Mouse (Mus musculus) neural tube, embryonic 11.5 days (tissue): ENCODE data around the gene Adck1. TPM values are rescaled to one million over a fixed set of nuclear protein-coding genes. Genes with fewer than 3 reads are reported as not detected.
"Not testable (repeated sequence)": the region's sequence is repeated elsewhere in the genome, so short reads cannot be mapped to it uniquely, and the experiment has no call there.

Experiments
- ATAC-seq: fragments of 200-750 bp; cut with Nextera tagmentation; 2 replicates; pipeline ENCODE4 v1.8.0; 2017; ENCODE audit warnings: moderate number of reproducible peaks, mild to moderate bottlenecking, moderate TSS enrichment, moderate library complexity; ENCODE audit not compliant: insufficient read depth, low FRiP score, low TSS enrichment
- DNase-seq: peaks from one replicate; pipeline ENCODE4 v3.0.0-alpha.2; 2015; ENCODE audit warnings: low spot score
- H3K27ac ChIP-seq: fragments of 300-500 bp; sonication (generic); 2 replicates; pipeline ENCODE4 v1.5.1; 2014; ENCODE audit warnings: low read depth, mild to moderate bottlenecking, low read length
- H3K27me3 ChIP-seq: fragments of 300-500 bp; sonication (generic); 2 replicates; pipeline ENCODE4 v1.6.1; 2014; ENCODE audit warnings: mild to moderate bottlenecking, low read length, mixed read lengths; ENCODE audit not compliant: control insufficient read depth, insufficient read depth
- H3K36me3 ChIP-seq: fragments of 300-500 bp; sonication (generic); 2 replicates; pipeline ENCODE4 v1.6.1; 2014; ENCODE audit warnings: mild to moderate bottlenecking, low read length, moderate library complexity, mixed read lengths; ENCODE audit not compliant: control insufficient read depth, insufficient read depth
- H3K4me1 ChIP-seq: fragments of 300-500 bp; sonication (generic); 2 replicates; pipeline ENCODE4 v1.6.1; 2014; ENCODE audit warnings: low read length, mixed read lengths; ENCODE audit not compliant: control insufficient read depth, insufficient read depth
- H3K4me2 ChIP-seq: fragments of 300-500 bp; sonication (generic); 2 replicates; pipeline ENCODE4 v1.6.1; 2014; ENCODE audit warnings: low read depth, mild to moderate bottlenecking, moderate library complexity
- H3K4me3 ChIP-seq: fragments of 300-500 bp; sonication (generic); 2 replicates; pipeline ENCODE4 v1.5.1; 2014; ENCODE audit warnings: low read depth, low read length
- H3K9ac ChIP-seq: fragments of 300-500 bp; sonication (generic); 2 replicates; pipeline ENCODE4 v1.6.1; 2014; ENCODE audit warnings: mild to moderate bottlenecking, low read length
- H3K9me3 ChIP-seq: fragments of 300-500 bp; sonication (generic); 2 replicates; pipeline ENCODE4 v1.6.1; 2016; ENCODE audit warnings: low read length; ENCODE audit not compliant: control insufficient read depth
- WGBS: fragments of 180-500 bp; shearing (Covaris S2); extraction: QIAGEN DNeasy Blood & Tissue Kit; methylation state at CpG from one replicate; pipeline ENCODE4 v1.1.7; 2014; 5-methylcytosine and 5-hydroxymethylcytosine counted together
- polyA plus RNA-seq: library from polyadenylated mRNA; unstranded; fragments of >200 nt; fragmentation: Nextera tagmentation; extraction: Ambion mirVana; gene quantifications from 2 replicates; pipeline ENCODE4 v1.2.1, GENCODE M21; 2014

Gene Adck1
- polyA plus RNA-seq: 14.3 and 17.1 TPM in 2 replicates

GRCm38 (mm10) chr12:88360441-88361119 lies at the start of gene Adck1:
Adck1 (plus strand) TSS chr12:88360554.
- Histone ChIP-seq H3K4me2 (peak within 1 kb of the TSS; percentile 83), H3K4me3 (peak within 1 kb of the TSS; percentile 72), H3K27me3 (no peaks in the 10 kb centered on the region), H3K9ac (peak within 1 kb of the TSS; percentile 72), H3K27ac (peak within 1 kb of the TSS; percentile 34; the same call in 1 of the 2 replicates), H3K36me3 (no peaks in the 10 kb centered on the region), H3K4me1 (no peaks in the 10 kb centered on the region), H3K9me3 (no peaks in the 10 kb centered on the region)
- peak; percentile 95 for ATAC-seq
- WGBS: under 1% methylated on average over 38 of the region's 38 CpGs
- DNase-seq: peak; percentile 90

GRCm38 (mm10) chr12:88314556-88314955 lies 45.8 kb upstream of the Adck1 start:
- H3K27ac ChIP-seq: no peak overlapping the region
- H3K4me2 ChIP-seq: no peak overlapping the region
- no peaks in the 10 kb centered on the region for H3K4me1 ChIP-seq
- H3K36me3 ChIP-seq: no peaks in the 10 kb centered on the region
- WGBS: 91% methylated on average over 3 of the region's 3 CpGs
- H3K9me3 ChIP-seq: no peaks in the 10 kb centered on the region
- ATAC-seq: no peak
- no peak for DNase-seq
- H3K4me3 ChIP-seq: no peak overlapping the region
- H3K9ac ChIP-seq: no peak overlapping the region
- H3K27me3 ChIP-seq: no peaks in the 10 kb centered on the region

GRCm38 (mm10) chr12:88323926-88324325 lies 36.4 kb upstream of the Adck1 start, which contains the start of gene Gm5039:
Gm5039 (minus strand) TSS chr12:88324026.
- H3K4me3 ChIP-seq, DNase-seq, H3K27ac ChIP-seq, H3K36me3 ChIP-seq, H3K9ac ChIP-seq, H3K9me3 ChIP-seq, ATAC-seq, H3K4me2 ChIP-seq, H3K27me3 ChIP-seq, H3K4me1 ChIP-seq: not testable (repeated sequence)
- 98% methylated on average over 2 of the region's 2 CpGs for WGBS

- not testable (repeated sequence) for H3K27ac ChIP-seq, H3K4me3 ChIP-seq, H3K9me3 ChIP-seq, H3K9ac ChIP-seq, DNase-seq, ATAC-seq, H3K27me3 ChIP-seq, H3K36me3 ChIP-seq, H3K4me2 ChIP-seq, H3K4me1 ChIP-seq
- WGBS: 75% methylated on average over 4 of the region's 4 CpGs
These were observed 23.5 kb upstream of the Adck1 start for GRCm38 (mm10) chr12:88336662-88337413.

- DNase-seq, H3K9me3 ChIP-seq, H3K4me3 ChIP-seq, H3K4me1 ChIP-seq, H3K27ac ChIP-seq, H3K4me2 ChIP-seq, ATAC-seq, H3K9ac ChIP-seq, H3K27me3 ChIP-seq, H3K36me3 ChIP-seq: not testable (repeated sequence)
- WGBS: 22% methylated on average over 2 of the region's 2 CpGs
These were observed 19.1 kb upstream of the Adck1 start for GRCm38 (mm10) chr12:88341286-88341685.

DNA sequence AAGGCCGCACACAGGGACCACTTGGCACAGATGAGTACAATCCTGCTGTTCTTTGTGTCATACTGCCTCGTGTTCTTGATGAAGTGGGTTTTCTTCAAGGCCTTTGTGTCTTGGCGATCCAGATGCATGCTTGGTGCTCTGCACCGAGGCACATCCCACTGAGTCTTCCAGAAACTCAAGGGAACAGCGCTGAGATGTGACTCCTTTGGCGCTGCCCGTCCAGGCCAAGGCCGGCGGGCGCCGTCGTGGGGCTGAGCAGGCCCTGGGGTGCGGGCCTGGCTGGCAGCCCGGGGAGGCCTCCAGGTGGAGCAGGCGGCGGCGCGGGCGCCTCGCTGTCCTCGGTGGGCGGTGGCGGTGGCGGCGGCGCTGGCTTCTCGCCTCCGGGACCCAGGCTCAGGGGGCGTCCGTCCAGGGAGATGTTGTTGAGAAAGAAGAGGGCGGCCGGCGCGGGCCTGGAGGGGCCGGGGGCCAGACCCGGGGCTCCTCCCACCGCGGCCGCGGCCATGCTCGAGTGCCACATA lies 6.1 kb upstream of the Adck1 start:
- ATAC-seq: peak; percentile 50; the same call in 1 of the 2 replicates
- H3K27ac ChIP-seq: no peak overlapping the region
- no peak overlapping the region for H3K4me3 ChIP-seq
- peak; percentile 21 for DNase-seq
- H3K36me3 ChIP-seq: no peaks in the 10 kb centered on the region
- H3K9ac ChIP-seq: peak overlapping the region; percentile 42
- H3K4me1 ChIP-seq: no peaks in the 10 kb centered on the region
- H3K27me3 ChIP-seq: no peaks in the 10 kb centered on the region
- peak overlapping the region; percentile 39 for H3K4me2 ChIP-seq
- WGBS: 22% methylated on average over 40 of the region's 41 CpGs
- no peaks in the 10 kb centered on the region for H3K9me3 ChIP-seq

DNA sequence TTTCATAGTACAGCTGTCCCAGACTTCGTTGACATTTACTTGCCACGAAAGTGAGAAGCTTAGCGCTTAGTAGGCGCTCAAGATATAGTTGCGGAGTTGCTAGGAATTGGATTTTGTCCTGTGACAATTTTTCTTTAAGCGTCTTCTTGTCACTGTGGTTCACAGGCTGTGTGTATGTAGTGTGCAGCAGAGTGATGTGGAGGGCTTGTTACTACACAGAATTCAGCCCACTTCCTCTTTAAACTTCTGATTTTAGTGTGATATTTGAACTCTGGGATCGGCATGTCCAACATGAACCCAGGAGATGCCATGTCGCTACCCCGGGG lies 729 bp downstream of the Adck1 start:
- Histone ChIP-seq H3K9me3 (no peaks in the 10 kb centered on the region), H3K4me1 (no peaks in the 10 kb centered on the region), H3K27ac (no peak overlapping the region), H3K4me2 (peak overlapping the region; percentile 83), H3K27me3 (no peaks in the 10 kb centered on the region), H3K9ac (peak overlapping the region; percentile 72), H3K4me3 (peak overlapping the region; percentile 72), H3K36me3 (no peaks in the 10 kb centered on the region)
- DNase-seq: no peak
- ATAC-seq: no peak
- 57% methylated on average over 9 of the region's 9 CpGs for WGBS

- Histone ChIP-seq H3K9me3 (no peaks in the 10 kb centered on the region), H3K27me3 (no peaks in the 10 kb centered on the region), H3K4me3 (no peak overlapping the region), H3K36me3 (no peaks in the 10 kb centered on the region), H3K4me2 (no peak overlapping the region), H3K27ac (no peak overlapping the region), H3K9ac (no peak overlapping the region), H3K4me1 (no peaks in the 10 kb centered on the region)
- no peak for DNase-seq
- WGBS: 93% methylated on average over 4 of the region's 4 CpGs
- ATAC-seq: no peak
These were observed 7.3 kb downstream of the Adck1 start for GRCm38 (mm10) chr12:88367673-88368072.
